Mouse (Mus musculus) bone marrow macrophage, adult 2 months (primary cell): ENCODE measurements around the gene Galnt7.

Experiments
- CTCF ChIP-seq: IDR thresholded peaks from 2 replicates; pipeline ENCODE4 v1.5.1; 2012; ENCODE audit warnings: low read depth, mild to moderate bottlenecking, low read length, moderate library complexity
- POLR2A ChIP-seq: IDR thresholded peaks from 2 replicates; pipeline ENCODE4 v1.6.1; 2012; ENCODE audit warnings: mild to moderate bottlenecking, low read depth, low read length, borderline replicate concordance

DNA sequence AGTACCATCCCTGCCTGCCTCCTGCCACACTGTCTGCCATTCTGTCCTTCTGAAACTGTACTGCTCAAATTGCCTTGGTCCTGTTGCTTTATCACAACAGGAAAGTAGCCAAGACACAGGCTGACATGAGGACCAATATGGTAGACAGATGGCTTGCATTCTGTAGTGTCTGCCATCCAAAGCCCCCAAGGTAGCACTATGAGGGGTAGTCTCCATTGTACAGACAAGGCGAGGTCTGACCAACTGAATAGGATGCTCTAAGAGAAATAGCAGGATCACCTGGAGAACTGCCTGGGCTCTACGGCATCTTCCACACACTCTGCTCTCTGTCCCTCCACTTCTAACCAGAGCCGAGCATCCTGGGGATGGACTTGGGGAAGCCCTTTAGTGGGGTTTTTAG lies 29.8 kb downstream of the Galnt7 start:
- no peak for TF ChIP-seq CTCF
- TF ChIP-seq POLR2A: no peak
